Mouse (Mus musculus): ENCODE results near the gene Cwc22. TPM values are rescaled to one million over a fixed set of nuclear protein-coding genes. Genes with fewer than 3 reads are reported as not detected.

Cwc22 gene
- total RNA-seq, 2 experiments from 2014 or later, result 11.5 to 12.2 TPM

DNA sequence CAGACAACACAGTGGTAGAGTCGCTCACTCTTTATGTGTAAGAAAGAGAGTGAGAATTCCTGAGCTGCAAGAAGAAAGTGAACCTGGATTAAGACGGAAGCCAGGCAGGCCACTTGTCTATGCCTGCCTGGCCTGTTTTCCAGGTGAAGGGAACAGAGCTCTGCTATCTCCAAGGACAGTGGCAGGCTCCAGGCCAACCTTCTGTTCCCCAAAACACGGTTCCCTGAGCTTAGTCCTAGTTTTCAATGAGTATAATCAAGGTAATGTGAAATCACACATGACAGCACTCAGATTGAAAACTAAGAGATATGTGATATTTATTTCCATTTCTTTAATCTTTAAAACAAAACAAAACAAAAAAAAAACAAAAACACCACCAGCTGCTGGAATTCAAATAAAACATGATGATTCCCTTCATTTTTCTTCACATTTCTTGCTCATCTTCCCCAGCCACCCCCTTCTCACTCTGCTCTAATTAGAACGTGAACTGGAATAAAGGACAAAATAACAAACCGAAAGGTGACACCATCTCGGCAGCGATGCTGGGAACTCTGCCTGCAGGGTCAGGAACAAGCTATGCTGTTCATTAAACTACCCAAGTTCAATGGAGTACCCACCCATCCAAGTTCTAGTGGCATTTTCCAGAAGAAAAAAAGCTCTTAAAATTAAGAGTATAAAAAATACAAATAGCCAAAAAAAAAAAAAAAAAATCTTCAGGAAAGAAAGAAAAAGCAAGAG, 20.8 kb downstream of the Cwc22 start:
- peak; percentile 12 for DNase-seq (ENCODE audit: low spot score)

DNA sequence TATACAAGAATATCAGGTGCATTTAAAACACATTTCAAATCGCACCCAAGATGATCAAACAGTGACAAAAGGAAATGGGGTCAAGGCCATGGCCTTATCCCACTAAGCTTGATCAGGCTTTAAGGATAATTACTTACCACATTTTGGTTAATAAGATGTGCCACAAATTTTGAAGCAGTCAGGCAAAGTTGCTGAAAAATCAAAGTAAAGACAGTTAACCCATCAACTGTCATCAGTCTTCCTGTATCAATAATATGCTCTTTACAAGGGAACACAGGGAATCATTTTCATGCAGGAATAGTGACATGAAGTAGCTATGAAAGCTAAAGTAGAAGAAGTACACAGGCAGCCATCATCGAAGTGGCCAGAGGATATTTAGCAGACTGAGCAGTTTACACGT, 22.2 kb downstream of the Cwc22 start:
- no peak for DNase-seq (ENCODE audit: low spot score)

DNA sequence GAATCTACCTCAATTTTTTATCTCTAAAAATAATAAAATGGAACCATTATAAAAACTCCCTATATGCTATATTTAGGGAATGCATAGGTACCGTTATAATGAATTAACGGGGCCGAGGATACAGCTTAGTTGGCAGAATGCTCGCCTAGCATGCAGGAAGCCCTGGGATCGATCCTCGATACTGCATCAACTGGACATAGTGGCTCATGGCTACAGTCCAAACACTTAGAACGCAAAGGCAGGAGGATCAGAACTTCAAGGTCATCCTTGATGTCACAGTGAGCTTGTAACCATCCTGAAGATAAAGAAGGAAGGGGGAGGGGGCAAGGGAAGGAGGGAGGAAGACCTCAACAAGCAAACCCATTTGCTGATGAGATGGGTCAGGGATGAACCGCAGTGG, 23.0 kb downstream of the Cwc22 start:
- DNase-seq (ENCODE audit: low spot score), result no peak

DNA sequence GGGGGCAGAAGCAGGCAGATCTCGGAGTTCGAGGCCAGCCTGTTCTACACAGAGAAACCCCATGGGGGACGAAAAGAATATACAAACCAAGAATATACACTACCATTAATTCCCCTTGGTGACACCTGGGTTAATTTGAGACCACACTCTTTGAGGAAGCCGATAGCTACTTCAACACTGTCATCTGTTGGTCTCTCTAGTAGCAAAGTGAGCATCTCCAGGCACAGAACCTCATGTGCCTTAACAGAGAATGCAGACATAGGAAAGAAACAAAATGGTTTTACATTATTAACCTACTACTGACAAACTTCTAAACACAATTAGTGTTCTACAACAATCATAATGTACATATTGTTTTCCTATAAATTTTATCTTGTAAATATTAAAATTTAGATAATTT, 24.9 kb downstream of the Cwc22 start:
- no peak for DNase-seq (ENCODE audit: low spot score)

DNA sequence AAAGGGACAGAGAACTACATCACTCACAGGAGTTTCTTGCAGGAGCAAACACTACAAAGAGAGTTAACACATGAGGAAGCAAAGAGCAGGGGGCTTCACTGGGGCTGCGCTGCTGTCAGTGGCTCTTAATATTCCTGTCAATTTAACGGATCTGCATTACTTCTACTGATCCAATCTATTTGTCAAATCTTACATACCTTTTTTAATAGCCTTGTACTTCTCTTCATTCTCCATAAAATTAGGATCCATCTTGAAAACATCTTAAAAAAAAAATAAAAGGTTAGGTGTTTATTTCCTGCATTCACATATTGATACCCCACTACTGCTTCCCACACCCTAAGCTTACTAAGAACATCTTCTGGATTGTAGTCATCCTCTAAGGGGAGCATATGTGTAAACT, 25.6 kb downstream of the Cwc22 start:
- DNase-seq (ENCODE audit: low spot score), result no peak

DNA sequence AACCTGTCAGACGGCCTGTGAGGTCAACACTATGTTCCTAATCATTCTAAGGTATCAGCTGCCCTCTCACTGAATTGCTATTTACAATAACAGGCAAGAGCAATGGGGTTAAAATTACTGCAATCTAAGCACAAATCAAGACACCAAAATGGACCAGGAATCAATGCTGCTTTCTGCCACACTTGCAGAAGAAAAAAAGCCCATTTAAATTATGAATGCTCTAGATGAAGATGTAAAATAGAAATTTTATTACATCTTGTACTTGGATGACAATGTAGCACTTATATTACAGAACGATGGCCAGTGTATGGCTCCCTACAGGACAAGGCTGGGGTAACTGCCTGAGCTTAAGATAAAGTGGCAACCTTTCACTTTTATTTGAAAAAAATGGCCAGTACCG, 27.7 kb downstream of the Cwc22 start:
- DNase-seq (ENCODE audit: low spot score), result no peak

DNA sequence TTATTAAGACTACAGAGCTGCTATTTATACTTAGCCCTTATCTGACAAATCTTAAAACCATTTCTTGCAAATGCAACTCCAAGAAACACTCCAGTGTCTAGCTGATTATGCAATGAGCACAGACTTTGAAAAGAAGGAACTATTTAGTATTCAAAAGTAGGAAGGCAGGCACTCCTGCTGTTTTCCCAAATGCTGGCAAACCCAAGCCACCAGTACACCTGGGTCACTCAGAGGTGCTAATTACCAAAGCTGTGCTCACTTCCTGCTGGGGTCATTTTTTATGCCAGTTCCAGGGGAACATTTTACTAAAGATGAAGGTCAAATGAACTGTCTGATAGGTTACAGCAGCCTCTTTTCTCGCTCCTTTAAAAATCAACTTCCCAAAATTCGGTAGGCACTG, 28.2 kb downstream of the Cwc22 start:
- no peak for DNase-seq (ENCODE audit: low spot score)

DNA sequence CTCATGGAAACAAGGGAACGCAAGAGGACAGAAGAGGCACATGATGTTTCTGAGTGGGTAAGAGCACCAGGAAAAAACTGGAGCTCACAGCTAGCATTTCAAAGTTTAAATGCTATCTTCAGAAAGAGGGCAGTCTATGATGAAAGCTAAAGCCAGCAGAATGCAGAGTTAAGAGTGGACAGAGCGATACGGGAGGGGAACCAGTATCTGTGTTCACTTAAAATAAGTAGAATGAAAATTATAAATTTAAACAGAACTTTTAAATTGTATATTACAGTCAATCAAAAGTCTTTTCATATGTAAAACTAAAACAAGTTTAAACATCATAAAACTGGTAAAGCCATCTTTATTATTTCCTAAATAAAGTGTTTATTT, 28.8 kb downstream of the Cwc22 start:
- DNase-seq (ENCODE audit: low spot score), result no peak

DNA sequence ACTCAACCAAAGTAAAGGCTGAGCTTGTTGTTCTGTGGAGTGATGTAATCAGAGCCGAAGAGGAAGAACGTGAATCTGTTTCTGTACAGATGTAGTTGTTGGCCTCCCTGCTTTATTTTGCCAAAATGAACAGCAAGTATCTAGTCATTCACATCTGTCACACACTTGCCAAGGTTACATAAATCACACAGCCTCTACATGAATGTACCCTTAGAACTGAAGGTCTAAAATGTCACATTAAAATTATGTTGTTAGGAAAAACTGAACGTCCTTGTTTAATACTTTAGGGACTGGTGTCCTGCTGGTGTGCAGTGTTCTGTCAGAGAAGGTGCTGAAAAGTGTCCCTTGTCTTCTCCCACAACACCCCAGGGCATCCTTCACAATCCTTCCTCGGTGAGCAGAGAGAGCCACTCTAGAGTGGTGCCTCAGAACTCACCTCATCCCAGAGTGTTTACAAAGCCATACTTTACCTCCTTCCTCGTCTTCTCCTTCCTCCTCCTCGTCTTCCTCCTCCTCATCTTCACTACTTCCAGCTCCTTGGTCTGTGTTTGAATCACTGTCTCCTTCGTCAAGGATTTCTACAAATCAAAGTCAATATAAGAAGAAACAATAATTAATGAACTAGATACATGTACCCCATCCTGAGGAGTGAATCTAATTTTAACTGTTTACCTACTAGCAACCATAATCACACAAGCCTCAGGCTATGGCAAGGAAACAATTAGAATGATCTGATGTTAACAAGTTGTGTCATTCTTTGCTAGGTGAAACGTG, 29.4 kb downstream of the Cwc22 start:
- no peak for DNase-seq (ENCODE audit: low spot score)

DNA sequence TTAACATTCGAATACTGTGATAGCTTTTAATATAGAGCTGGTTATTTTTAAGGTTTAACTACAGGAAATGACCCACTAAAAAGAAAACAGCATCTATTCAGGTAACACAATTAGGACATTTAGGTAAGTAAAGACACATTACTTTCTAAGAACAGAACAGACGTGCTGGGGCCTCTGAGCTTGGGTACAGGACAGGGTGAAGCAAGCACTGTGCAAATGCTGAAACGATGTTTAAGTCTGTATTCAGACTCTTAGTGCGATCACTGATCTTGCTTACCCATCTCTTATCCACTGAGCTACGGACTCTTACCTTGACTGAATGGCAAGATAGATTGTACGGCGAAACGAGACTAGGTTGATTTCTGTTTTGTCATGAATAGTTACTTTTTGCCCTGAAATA, 31.0 kb downstream of the Cwc22 start:
- DNase-seq (ENCODE audit: low spot score), result no peak

DNA sequence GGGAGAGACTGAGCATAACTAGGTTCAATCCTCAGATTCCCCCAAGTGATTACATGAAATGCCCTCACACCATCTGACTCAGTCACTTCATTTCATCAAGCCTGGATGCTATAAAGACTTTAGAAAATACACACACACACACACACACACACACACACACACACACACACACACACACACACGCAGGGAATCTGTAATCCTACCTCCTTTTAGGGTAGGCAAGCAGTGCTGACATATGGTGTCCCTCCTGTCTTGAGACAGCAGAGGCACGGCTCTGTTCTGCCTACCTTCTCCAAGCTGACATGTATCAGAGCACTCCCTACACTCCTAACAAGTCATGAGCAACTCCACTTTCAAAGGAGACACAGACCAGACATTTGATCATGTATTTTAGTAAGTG, 32.5 kb downstream of the Cwc22 start:
- DNase-seq (ENCODE audit: low spot score), result no peak

DNA sequence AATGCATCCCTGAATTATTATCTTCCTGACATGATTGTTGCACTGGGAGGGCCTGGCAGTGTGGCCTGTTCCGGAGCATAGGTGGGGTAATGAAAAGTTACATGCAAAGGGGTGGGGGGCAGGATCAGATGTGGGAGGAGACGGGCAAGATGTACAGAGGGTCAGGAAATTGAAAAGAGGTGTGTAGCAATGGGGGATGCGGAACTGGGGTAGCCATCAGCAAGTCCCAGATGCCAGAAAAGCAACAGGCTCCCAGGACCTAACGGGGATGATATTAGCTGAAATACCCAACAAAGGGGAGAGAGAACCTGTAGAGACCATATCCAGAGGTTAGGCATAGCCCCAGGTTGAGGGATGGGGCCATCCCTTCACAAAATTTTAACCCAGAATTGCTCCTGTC, 34.0 kb downstream of the Cwc22 start:
- DNase-seq (ENCODE audit: low spot score), result no peak

DNA sequence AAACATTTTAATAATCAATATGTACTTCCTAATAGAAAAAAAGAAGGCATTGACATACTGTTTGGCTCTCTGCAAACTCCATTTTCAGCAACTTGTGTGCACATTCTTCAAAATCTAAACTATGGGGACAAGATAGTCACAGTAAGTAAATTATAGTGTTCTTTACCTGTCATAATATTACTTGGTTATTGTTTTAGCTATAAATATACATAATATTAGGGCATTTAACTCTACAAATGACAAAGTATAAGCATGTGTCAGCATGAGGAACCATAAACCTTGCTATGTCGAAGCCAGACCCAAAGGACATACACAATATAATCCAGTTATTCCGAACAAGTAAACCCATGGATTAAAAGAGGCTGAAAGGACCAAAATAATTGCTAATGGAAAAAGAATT, 34.7 kb downstream of the Cwc22 start:
- no peak for DNase-seq (ENCODE audit: low spot score)

DNA sequence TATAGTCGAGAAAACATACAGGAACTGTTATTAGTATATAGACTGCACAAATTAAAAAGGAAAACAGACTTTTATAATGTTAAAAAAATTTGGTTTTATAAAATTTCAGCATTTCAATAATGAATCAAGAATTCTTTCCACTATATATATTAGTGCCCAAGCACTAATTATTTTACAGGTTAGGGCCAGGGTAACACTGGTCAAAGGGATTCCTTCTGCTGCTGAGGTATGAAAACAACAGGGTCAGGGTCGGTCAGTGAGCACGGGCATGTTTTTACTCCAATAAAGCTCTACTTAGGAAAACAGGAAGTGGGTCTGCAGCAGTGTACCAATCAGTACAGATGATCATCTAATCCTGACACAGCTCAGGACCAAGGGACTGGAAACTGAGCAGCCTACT, 36.0 kb downstream of the Cwc22 start:
- no peak for DNase-seq (ENCODE audit: low spot score)

DNA sequence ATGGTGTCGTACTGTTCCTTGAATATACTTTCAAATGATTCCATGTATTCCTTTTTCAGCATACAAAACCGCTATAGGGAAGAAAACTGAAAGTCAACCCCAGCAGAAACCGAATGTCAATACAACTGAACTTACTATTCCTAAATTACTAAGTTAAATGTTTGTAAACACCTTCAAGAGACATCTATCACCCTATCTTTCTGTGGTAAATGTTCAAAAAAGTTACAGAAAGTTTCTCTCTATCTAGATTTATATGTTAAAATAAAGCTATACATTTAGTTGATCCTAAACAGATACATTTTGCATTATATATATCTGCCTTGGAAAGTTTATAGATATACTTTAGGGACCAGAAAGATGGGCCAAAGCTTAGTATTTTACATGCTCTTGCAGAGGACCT, 39.0 kb downstream of the Cwc22 start:
- no peak for DNase-seq (ENCODE audit: low spot score)

DNA sequence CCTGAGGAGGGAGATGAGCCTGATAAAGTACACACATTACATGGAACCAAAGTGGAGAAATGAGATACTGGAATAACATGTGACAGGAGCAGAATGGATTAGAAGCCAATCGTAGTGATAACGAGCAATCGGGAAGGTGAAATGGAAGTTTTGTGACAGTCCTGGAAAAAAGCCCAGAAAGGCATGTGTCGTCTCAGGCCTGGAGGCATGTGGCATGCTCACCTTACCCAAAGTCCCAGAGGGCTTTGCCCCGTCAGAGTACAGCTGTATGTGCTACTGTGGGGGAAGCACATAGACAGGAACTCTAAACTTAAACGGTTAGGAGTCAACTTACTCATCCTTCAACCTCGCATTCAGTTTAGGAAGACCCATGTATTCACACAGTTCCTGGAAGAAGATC, 41.2 kb downstream of the Cwc22 start:
- no peak for DNase-seq (ENCODE audit: low spot score)

DNA sequence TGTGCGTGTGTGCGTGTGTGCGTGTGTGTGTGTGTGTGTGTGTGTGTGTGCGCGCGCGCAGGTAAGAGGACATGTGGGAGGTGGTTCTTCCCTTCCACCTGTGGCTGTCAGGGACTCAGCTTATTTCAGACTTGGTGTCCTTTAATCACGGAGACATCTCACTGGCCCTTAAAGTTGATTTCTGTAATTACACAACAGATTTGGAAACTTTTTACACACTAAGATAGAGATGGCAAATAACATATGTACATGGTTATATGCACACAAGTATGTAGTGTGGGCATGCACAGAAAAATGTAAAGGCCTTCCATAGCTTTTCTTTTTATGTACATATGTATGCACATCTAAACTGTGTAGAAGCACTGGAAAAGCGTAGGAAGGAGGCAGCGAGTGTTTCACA, 41.7 kb downstream of the Cwc22 start:
- no peak for DNase-seq (ENCODE audit: low spot score)

DNA sequence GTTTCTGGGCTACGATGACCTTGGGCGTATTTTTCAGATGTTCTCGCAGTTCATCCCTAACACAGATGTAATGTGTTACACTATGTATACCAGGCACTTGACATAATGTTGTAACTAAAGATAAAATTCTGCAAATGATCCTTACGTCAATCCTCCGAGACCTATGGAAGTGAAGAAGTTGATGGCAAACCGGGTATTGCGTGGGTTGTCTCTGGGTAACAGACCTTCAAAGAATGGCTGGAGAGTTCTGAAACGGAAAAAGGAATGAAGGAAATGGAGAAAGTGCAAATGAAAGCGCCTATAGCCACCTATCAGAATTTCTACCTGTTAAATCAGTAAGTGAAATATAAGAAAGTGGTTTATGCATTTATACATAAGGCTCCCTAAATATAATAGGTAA, 42.2 kb downstream of the Cwc22 start:
- DNase-seq (ENCODE audit: low spot score), result no peak

DNA sequence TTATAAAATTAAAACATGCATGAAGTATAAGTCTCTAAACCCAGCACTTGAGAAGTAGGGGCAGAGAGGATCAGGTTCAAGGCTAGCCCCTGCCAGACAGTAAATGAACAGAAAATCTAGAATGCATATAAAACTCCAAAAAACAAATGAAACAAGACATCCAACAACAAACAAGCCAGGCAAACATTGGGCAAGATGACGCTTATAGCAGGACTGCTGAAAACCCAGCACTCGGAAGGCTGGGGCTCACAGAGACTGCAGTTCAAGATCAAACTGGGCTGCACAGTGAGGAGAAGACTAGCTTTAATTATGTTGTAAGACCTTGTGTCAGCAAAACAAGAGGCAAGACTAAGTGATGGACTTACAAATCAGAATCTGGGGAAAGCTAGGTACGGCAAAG, 43.1 kb downstream of the Cwc22 start:
- no peak for DNase-seq (ENCODE audit: low spot score)

DNA sequence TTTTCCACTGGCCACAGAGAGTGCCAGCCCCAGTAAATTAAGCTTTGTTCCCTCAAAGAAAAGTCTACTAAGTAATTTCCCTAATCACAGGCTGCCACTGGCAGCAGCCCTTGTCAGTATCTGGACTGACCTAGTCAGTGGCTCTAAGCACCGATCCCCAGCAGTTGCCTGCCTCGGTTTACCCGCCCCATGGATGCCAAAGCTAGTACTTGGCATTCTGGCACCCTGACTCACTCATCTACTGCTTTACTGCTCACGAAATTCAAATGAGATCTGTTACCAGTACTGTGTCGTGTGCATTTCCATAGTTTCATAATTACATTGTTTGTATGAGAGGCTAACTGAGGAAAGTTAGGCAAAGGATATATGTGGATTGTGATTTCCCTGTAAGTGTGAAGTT, 44.9 kb downstream of the Cwc22 start:
- DNase-seq (ENCODE audit: low spot score), result no peak

DNA sequence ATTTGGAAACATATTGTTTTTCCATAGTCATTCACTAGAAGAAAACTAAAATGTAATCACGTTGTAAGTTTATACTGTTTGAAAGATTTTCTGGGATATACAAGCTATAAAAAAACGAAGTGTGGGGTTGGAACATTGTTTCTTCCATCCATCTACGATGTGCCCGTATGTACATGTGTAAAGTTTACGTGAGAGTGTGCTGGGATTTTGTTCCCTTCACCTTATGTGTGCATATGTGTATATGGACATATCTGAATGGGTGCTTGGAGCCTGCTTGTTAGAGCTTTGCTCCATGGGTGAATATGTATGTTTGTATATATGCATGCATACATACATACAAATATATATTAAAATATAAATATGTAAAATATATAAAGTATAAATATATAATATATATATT, 45.4 kb downstream of the Cwc22 start:
- DNase-seq (ENCODE audit: low spot score), result no peak

DNA sequence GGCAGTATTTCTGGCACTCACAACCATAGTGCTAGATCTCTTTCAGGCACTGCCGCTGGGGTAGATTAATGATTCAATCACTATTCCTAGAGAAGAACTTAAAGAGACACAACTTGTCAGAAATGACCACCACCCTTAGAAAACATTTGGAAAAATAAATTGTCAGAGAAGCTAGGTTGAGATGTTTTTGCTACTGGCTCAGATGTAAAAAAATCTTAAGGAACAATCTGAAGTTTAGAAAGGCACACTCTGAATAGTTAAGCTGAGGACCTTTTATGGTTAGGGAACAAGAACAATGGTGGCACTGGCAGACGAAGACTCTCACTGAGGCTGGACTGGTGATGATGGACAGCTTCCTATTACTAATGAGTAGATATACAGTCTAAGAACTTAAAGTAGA, 46.1 kb downstream of the Cwc22 start:
- no peak for DNase-seq (ENCODE audit: low spot score)

DNA sequence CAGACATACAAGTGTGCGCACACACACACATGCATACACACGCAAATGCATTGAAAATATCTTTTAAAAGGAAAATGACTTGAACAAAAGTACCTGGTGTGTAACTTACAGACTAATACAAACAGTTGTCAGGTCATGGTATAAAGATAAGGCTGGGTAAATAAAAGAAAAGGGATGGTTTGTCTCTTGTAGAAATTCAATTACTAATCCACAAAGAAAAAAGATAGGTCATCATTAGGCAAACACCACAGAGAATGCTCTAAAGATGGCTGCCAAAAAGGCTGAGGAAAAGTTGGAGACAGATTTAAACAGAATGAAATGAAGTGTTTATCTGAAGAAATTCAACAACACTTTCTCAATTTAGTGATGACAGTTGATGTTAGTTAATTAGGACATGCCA, 47.7 kb downstream of the Cwc22 start:
- no peak for DNase-seq (ENCODE audit: low spot score)
